Mouse (Mus musculus) cerebellum, adult 11 months (tissue): ENCODE results near the gene Dgkd.
A peak's percentile ranks its signal among the peaks of the same experiment; 100 is the strongest.

Source experiments
- DNase-seq: peaks from one replicate; pipeline ENCODE4 v3.0.0; 2022

Dgkd gene

DNA sequence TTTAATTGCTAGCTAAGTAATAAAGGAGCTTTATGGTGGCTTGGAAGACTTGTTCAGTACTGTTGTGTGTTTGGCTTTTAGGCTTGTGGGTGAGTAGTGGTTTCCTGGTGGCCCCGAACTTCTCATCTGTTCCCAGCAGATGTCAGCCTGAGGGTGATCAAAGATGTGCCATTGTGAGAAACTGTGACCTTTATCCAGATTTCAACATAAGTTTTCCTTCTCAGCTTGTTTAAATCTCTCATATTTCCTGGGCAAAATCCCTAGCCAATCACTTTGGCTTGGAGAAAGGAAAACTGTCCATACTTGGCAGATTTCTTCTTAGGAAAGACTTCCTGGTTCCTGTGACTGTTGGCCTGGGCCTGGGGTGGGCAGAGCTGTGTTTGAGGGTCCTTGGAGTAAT is 37.9 kb downstream of the Dgkd start:
- no peak for DNase-seq

DNA sequence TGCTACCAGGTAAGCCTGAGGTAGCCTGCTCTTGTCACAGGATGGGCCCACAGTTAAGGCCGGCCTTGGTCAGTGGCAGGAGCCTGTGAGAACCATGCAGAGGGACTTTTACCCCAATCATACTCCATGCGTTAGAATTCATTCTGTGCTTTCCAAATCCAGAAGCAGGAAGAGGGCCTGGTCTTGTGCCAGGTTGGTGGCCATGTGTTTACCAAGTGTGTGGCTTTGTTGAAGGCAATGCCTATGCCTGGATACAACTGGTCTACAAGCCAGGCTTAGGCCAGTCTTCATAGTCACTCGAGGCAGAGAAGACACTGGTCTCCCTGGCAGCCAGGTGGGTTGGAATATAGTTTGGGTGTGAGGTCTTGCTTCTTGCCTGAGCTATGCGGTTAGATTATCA is 38.5 kb downstream of the Dgkd start:
- peak; percentile 33 for DNase-seq

DNA sequence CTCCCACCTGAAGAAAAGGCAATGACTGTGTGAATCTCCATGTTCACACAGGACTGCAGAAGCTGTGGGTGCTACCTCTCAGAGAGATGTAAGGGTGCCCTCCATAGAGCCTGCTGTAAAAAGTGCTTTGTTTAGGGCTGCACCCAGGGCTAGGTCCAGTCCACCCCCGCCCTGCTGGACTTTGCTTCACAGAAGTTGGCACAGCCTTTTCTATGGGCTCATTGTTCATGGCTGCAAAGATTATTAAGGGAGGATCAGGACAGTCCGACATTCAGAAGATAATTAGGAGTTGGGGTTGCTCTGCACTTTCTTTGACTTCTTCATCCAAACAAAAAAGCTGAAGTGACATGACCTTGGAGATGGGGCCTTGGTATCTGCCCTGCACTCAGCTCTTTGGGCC is 39.4 kb downstream of the Dgkd start:
- DNase-seq: no peak

DNA sequence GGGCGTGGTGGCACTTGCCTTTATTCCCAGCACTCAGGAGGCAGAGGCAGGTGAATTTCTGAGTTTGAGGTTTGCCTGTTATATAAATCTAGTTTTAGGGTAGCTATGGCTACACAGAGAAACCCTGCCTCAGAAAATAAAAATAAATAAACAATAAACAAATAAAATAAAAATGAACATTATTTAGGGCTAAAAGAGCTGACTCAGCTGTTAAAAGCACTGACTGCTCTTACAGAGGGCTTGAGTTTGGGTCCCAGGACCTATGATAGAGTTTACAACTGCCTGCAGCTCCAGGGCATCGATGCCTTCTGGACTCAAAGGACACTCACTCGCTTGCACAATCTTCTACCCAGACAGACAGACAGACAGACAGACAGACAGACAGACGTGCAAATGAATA is 40.3 kb downstream of the Dgkd start:
- DNase-seq: no peak

DNA sequence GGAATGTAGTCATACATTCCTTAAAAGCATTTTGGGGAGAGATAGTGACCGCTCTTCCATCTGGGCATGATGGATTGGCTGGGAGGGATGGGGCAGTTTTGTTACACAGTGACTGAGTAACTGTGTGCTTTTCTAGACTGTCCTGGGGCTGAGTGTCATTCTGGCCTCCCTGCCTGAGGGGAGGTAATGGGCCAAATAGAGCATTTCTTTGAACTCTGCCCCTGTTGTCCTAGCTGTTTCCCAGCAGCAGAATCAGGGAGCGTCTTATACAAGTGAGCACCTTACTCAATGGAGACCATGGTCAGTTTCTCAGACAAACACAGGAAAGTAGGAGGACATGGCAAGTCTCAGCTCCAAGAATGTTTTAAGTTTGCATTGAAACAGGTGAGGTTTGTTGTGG is 43.8 kb downstream of the Dgkd start:
- DNase-seq: no peak

DNA sequence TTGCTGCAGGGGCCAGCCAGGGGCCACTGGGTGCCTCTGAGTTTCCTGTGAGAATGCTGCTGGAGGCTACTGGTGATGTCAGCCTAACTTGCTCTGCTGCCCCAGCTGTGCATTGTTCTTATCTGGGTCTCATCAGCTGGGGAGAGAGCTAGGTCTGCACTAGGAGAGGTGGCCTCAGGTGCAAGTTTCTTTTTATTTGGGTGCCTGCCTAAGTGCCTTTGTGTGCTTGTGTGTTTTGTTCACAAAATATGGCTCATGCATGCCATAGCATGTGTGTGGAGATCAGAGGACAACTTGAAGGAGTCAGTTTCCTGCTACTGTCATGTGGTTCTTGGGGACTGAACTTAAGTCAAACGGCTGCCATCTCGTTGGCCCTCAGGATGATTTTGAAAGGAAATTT is 46.6 kb downstream of the Dgkd start:
- no peak for DNase-seq

DNA sequence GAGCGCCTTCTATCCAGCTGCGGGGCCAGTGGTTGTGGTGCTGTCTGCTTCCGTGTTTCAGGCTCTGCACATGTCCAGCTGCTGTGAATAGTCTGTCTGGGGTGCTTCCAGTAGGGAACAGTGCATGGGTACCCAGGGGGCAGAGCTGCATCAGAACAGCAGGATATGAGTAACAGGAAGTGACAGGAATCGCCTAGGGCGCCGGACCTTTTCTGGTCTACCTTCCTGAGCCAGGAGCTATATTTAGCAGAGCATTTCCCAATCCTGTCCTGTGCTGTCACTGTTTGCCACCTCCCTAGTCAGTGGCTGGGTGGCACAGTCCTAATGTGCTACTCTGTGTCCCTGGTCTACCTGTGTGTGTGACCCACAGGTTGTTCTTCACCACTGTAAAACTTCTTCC is 47.9 kb downstream of the Dgkd start:
- no peak for DNase-seq

DNA sequence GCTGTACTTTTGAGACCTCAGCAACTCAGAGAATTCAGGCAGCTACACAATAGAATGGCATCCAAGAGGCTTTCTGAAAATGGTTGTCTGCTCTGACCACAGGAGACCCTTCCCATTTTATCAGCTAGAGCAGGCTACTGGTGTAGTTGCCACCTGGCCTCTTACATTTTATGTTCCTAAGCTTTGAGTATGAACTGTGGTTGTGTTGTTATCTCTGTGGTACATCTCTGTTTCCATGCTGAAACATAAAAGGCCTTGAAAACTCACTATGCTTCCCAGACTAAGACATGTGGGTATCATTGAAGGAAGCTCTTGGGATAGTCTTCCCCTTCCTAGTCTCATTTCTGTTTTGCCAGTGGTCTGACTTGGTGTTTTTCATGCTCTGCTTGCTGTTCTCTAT is 49.1 kb downstream of the Dgkd start:
- no peak for DNase-seq

DNA sequence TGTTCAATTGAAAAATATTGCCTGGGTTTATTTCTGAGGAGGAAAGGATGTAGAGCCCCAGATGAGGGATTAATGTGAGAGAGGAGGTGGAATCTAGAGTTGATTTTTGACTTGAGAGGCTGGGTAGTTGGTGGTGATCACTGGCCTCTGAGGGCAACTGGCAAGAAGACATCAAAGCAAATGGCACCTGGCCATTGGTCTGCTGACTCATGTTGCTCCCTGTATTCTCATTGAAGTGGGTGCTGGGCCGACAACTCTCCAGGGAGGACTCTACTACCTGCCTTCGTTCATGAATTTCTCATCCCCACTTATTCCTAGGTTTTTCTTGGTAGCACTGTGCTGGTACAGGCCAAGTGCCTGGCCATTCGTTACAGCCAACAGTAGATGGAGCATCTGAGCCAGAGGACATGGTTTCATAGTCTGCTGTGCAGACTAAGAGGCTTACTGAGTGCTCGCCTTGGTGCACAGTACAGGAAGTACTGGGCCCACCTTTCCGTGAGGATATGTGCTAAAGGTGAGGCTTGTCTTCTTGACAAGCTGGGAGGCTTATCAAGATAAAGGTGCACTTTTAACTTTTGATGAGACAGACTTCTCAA is 53.4 kb downstream of the Dgkd start:
- DNase-seq: no peak

DNA sequence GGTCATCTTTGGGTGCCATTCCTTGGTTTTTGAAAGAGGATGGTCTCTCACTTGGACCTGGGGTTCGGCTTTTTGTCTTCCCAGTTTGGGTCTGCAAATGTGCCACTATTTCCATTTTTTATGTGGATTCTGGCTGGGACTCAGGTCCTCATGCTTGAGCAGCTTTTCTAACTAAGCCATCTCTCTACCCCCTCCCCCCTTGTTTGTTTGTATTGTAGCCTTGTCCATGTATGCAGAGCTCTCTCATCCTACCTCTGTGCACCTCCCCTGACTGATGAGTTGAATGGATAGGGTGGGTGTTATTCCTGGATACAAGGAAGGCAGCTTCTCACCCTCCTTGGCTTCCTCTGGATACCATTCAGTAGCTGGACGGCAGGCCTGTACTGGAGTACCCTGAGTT is 54.9 kb downstream of the Dgkd start:
- no peak for DNase-seq

DNA sequence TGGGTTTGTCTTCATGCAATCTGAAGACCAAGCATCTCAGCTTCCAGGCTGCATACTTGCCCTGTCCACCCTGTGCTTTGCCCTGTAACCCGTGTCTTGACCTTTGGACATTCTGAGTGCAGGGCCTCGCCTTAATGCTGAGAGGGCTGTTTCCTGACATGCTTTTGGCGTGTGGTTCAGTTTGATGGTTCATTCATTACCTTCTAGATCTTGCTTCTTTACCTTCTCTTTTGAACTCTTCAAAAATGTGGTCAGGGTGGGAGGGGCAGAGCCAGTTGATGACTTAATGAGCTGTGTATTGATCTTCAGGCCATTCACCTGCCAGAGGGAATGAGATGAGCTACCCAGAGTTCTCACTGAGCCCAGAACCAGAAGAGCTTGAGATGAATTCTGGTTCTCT is 55.6 kb downstream of the Dgkd start:
- no peak for DNase-seq

DNA sequence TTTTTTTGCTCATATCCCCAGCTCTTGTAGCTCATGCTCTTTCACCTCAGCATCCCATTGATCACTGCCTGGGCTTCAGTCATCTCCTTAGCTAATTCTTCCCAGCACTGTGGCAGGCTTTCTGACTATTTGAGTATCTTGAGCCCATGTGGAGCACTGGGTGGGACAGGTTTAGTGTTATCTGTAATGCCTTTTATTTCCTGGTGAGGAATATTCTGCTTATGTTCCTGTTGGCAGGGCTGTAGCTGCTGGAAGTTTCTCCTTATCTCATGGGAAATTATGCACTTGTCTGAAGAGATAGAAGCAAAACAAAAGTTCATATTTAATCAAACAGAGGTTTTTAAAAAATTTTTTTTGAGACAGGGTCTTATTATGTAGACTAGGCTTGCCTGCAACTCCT is 56.5 kb downstream of the Dgkd start:
- DNase-seq: no peak

DNA sequence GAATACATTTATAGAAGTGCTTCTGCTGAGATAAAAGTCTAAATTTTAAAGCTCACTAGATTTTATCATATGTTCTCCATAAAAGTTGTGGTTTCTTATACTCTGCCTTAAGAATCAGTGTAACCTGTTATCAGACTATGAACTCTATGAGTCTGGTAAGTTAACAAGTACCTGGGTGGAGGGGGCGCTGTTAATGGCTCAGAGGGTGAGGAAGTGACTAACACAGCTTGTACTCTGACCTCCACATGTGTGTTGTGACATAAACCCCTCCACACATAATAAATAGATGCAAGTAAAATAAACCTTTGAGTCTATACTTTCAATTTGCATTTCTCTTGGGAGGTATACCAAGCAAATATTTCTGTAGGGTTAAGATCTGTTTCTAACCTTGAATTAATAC is 57.3 kb downstream of the Dgkd start:
- no peak for DNase-seq

DNA sequence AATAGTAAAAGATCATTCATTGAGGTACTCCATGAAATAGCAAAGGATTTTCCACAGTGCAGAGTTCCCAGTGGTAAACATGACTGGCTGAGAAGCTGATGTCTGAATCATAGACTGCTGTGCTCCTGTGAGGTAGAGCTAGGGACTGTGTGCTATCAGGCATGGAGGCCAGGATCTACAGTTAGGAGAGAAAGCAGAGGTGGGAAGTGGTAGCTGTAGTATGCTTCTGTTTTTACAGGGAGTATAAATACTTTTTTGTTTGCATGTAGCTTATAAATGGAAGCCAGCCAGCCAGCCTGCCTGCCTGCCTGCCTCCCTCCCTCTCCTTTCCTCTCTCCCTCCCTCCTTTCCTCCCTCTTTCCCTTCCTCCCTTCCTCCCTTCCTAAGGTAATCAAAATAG is 60.3 kb downstream of the Dgkd start:
- no peak for DNase-seq

DNA sequence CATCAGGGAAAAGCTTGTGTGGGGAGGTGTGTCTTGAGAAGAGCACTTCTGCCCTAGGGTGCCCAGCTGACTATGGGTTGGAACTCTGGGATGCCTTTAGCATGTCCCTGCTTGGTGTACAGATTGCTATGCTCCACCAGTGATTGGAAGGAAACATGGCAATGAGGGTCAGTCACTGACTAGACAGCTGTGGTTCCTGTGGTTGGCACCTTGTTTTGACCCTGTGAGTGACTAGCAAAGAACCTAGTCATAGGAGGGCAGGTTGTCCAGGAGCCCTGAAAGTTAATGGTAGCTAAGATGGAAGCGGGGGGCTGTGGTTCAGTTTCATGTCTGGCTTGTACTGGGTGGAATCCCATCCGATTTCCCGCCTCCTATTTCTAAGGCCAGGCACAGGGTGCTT is 64.3 kb downstream of the Dgkd start:
- no peak for DNase-seq

DNA sequence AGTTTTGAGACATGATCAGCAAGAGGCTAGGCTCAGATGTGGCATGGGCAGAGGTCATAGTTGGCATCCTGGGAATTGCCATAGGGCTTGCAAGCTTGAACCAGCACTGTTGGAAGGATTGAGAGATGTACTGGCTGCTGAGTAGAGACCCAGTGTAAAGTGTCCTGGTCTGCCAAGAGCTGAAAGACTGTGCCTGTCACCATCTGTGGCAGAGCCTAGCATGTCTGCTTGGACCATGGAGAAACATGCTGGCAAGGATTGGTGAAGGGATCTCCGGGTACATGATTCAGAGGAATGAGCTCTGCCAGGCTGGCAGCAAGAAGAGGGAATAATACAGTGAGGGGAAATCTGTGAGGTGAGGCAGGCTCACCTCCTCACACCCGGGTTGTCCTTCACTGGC is 65.0 kb downstream of the Dgkd start:
- peak; percentile 73 for DNase-seq

DNA sequence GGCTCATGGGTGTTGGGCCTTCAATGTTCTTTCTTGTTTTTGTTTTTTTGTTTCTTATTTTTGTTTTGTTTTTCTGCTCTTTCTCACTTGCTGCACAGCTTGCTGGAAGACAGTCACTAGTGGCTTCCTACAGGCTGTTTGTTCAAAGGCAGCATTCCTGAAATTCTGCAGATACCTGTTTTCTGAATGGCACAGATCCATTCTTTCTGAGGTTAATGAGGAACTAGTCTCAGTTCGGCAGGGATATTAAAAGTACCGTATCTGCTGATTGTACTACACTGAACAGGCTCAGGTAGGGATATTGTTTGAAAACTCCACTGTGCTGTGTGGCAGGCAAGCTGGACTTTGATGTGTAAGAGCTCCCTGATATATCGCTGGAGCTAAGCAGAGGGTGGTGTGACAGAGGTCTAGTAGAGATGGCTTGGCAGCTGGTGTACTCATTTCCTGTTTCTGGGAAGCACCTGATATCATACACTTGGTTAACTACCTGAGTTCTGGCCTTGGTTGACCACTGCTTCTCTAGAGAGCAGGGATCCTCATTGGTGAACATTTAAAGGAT is 67.0 kb downstream of the Dgkd start:
- no peak for DNase-seq

DNA sequence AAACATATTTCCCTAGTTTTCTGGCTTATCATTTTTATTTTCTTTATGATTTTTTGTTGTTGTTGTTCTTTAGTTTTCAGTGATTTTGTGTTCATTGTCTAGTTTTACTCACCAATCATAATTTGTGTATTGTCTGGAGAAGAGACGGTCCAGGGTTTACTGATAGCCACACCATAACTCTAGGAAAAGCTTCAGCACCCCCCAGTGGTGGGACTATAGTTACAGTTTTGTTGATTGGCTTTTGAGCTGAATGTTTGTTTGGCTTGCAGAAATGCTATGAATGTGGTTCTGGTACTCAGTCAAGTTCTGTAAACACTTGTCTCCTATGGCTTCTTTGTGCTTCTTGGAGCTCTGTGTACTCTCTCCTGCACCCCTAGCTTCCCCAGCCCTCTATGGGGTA is 69.6 kb downstream of the Dgkd start:
- peak; percentile 37 for DNase-seq

DNA sequence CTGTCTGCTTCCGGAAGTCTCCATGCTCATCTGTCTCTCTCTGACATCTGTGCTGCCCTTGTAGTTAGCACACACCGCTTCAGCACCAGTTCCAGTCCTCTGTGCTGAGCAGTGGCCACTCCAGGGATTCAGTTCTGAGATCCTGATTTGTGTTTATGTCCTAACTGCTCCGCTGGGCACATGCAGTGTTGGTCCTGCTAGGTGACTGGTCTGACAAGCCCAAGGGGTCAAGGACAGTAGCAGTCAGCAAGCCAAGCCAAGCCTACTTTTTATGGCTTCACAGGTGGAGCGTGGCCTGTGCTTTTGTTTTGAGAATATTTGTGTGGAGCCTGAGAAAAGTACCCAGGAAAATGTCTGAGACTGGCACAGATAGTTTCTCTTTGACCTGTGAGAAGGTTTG is 71.8 kb downstream of the Dgkd start:
- no peak for DNase-seq

DNA sequence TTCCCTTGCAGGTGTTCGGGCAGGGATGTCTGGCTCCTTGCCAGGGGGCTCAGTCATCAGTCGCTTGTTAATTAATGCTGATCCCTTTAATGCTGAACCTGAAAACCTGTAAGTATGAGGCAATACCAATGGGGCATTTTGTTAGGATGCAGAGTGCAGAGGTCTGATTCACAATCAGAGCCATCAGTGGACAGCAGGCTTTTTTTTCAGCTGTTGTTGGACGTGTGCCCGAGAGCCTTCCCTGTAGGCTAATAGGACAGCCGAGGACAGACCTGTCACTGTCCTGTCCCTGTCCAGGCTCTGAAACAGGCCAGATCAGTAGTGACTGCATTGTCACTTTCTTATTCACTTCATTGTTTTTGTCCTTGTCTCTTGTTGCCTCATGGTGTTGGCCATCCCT is 76.6 kb downstream of the Dgkd start:
- peak; percentile 71 for DNase-seq

DNA sequence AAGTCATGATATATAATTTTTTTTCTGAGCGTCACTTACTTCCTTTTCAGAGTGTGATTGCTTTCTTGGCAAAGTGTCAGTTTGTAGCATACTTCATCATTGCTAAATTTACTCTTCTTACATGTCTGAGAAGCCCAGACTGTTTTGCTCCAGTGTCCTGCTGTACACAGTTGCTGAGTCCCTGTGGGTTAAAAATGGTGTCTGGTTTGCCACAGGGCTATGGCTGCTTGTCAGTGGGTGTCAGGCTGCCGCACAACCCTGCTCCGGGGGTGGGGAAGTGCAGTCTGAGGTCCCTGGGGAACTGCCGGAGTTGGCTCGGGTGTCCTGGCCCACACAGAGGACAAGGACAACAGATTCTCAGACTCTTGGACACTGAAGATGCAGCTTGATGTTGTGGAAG is 80.0 kb downstream of the Dgkd start:
- DNase-seq: no peak

DNA sequence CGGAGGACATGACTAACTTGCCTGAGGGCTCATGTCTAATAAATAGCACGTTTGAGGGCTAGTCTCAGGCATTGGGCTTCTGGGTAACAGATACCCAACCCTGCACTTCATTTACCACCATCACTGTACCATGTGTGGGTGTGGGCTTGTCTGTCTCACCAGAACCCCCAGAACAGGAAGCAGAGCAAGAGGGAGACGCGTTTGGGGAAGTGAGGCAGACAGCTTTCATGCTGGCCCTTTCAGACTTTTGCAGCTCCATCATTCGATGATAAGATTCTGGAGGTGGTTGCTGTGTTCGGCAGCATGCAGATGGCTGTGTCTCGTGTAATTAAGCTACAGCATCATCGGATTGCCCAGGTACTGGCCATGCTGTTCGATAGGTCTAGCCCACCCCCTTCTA is 82.0 kb downstream of the Dgkd start:
- no peak for DNase-seq

DNA sequence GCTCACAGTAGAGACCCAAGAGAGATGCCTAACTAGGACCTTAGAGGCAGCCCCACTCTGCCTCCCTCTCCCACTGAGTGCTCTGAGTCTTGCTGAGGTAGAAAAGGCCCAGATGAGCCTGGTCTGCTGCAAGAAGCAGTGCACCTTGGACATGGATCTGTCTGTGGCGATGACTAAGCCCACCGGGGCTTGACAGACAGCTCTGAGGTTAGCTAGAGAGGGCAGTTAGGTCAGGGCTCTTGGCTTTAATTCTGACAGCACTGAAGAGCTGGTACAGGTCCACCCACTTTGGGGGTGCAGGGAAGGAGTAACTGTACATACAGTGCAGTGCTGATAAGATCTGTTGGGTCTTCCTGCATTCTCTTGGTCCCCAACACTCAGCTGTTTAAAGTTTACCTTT is 82.5 kb downstream of the Dgkd start:
- DNase-seq: no peak

DNA sequence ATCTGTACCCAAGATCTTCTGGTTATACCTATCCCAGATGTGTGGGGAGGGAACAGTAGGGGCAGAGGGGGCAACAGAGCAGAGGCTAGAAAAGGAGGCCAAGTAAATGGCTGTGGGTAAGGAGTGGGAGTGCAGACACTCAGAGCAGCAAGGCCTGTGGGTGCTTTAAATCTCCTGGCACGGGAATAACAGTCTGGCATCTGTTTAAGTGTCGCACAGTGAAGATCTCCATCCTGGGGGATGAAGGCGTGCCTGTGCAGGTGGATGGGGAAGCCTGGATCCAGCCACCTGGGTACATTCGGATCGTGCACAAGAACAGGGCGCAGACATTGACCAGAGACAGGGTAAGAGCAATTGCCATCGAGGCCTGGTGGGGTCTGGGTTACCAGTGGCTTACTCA is 83.0 kb downstream of the Dgkd start:
- DNase-seq: no peak

DNA sequence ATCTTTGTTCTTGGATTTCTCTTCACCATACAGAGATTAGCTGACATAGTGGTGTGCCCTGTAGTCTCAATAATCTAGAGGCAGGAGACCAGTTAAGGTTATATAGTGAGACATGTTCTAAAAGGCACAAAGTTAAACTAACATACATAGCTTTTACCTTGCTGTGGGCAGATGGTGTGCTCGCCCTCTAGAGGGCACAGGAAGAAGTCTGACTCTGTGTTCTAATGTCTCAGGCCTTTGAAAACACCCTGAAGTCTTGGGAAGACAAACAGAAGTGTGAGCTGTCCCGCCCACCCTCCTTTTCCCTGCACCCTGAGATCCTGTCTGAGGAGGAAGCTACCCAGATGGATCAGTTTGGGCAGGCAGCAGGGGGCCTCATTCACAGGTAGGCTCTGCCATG is 83.4 kb downstream of the Dgkd start:
- no peak for DNase-seq

DNA sequence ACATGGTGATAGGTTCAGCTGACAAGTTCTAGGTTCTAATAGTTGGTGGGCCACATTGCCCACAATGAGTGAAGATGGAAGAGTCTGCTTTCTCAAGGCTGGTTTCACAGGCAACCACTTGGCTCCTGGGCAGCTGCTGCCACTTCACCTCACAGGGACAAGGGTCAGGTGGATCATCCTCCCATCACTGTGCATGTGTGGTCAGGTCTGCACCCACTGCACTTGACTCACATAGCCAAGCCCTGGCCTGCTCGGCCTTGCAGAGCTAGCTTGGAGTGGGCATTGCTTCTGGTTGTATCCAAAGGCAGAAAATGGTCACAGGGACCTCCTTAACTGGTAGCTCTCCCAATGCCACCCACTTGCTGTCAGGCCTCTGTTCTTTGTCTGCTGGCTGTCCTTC is 88.7 kb downstream of the Dgkd start:
- DNase-seq: no peak
